Mouse (Mus musculus) left cerebral cortex, postnatal 36 days (tissue): ENCODE measurements around the gene BC049762. TPM values are rescaled to one million over a fixed set of nuclear protein-coding genes. Genes with fewer than 3 reads are reported as not detected.

Experiments used
- DNase-seq, 2 experiments: peaks; one replicate each; pipeline ENCODE4 v3.0.0; 2021 to 2022; ENCODE audit warnings: low spot score in 2 of 2, mixed read lengths in 1 of 2
- intact Hi-C: fragments of 180-260 bp; cut with DNase I; formaldehyde crosslinking; loops from one replicate; pipeline ENCODE4 v1.15.1; 2025
- total RNA-seq, 2 experiments: library from RNA; stranded (reverse); gene quantifications; 2 replicates each; pipeline ENCODE4 v1.2.3; 2021

BC049762 gene
- not detected for total RNA-seq

- intact Hi-C loops, result loop anchor here (5.0 kb wide), 2 partner anchors 200 to 325 kb away; no protein-coding TSS in a partner anchor
- peak; percentile 98 to 99 for DNase-seq
These were observed at the start of gene BC049762 for GRCm38 (mm10) chr11:51262342-51263285. BC049762 (minus strand) TSS chr11:51263046.

GRCm38 (mm10) chr11:51311846-51312245 is 49.0 kb upstream of the BC049762 start:
- DNase-seq, result no peak
- intact Hi-C loops, result no loop called here

GRCm38 (mm10) chr11:51308306-51308705 is 45.5 kb upstream of the BC049762 start:
- intact Hi-C loops, result no loop called here
- no peak for DNase-seq

- intact Hi-C loops, result no loop called here
- peak; percentile 24 for DNase-seq
These were observed 41.2 kb upstream of the BC049762 start for GRCm38 (mm10) chr11:51303981-51304553.

GRCm38 (mm10) chr11:51302396-51302795 is 39.5 kb upstream of the BC049762 start:
- intact Hi-C loops, result no loop called here
- no peak for DNase-seq

- DNase-seq, result no peak
- intact Hi-C loops, result no loop called here
These were observed 35.8 kb upstream of the BC049762 start for GRCm38 (mm10) chr11:51298691-51299090.

GRCm38 (mm10) chr11:51295742-51296141 is 32.9 kb upstream of the BC049762 start:
- DNase-seq, result no peak
- intact Hi-C loops, result no loop called here

- intact Hi-C loops, result no loop called here
- no peak for DNase-seq
These were observed 31.2 kb upstream of the BC049762 start for GRCm38 (mm10) chr11:51293956-51294530.

- DNase-seq, result peak; percentile 19 to 32
These were observed 27.5 kb upstream of the BC049762 start for GRCm38 (mm10) chr11:51290066-51290955.

GRCm38 (mm10) chr11:51289564-51290041 is 26.8 kb upstream of the BC049762 start, which contains the start of gene Col23a1:
Col23a1 (plus strand) TSS chr11:51289920.
- intact Hi-C loops, result loop anchor here (1.0 to 5.0 kb wide), 2 partner anchors 158 to 245 kb away; no protein-coding TSS in a partner anchor

More at GRCm38 (mm10) chr11:51290066-51290955, 27.5 kb upstream of the BC049762 start:
- intact Hi-C loops, result no loop called here

GRCm38 (mm10) chr11:51274418-51274817 is 11.6 kb upstream of the BC049762 start:
- no peak for DNase-seq
- intact Hi-C loops, result no loop called here

More at GRCm38 (mm10) chr11:51289564-51290041, 26.8 kb upstream of the BC049762 start, which contains the start of gene Col23a1:
- peak; percentile 47 for DNase-seq

- DNase-seq, result no peak
- intact Hi-C loops, result no loop called here
These were observed 2.5 kb upstream of the BC049762 start for GRCm38 (mm10) chr11:51265326-51265725.

- no peak for DNase-seq
- intact Hi-C loops, result loop anchor here (5.0 kb wide), 2 partner anchors 202 to 327 kb away; no protein-coding TSS in a partner anchor
These were observed 1.5 kb upstream of the BC049762 start for GRCm38 (mm10) chr11:51264352-51264751.

GRCm38 (mm10) chr11:51263286-51263831 is 513 bp upstream of the BC049762 start:
- intact Hi-C loops, result loop anchor here (5.0 kb wide), 2 partner anchors 201 to 326 kb away; no protein-coding TSS in a partner anchor
- DNase-seq, result no peak

GRCm38 (mm10) chr11:51261680-51262219 is 1.1 kb downstream of the BC049762 start, which contains the start of gene Clk4:
Clk4 (plus strand) TSS chr11:51261730.
- intact Hi-C loops, result loop anchor here (5.0 kb wide), 2 partner anchors 199 to 324 kb away; no protein-coding TSS in a partner anchor
- no peak for DNase-seq

- no peak for DNase-seq
- intact Hi-C loops, result no loop called here
These were observed 5.8 kb downstream of the BC049762 start for GRCm38 (mm10) chr11:51257006-51257405.

- no peak for DNase-seq
- intact Hi-C loops, result no loop called here
These were observed 19.9 kb downstream of the BC049762 start for GRCm38 (mm10) chr11:51242897-51243296.

- no peak for DNase-seq
- intact Hi-C loops, result no loop called here
These were observed 28.2 kb downstream of the BC049762 start for GRCm38 (mm10) chr11:51234626-51235025.
